Mouse (Mus musculus): Measurements from ENCODE around the gene Tmem47.

The Tmem47 gene

GRCm38 (mm10) chrX:81070210-81070803 lies at the start of gene Tmem47:
TSS of gene Tmem47 (plus strand) at chrX:81070698.
- peak; percentile 29 to 44 for DNase-seq (ENCODE audit: low spot score in 2 of 2)

- peak; percentile 1 to 2 for DNase-seq (ENCODE audit: low spot score in 2 of 2)
These were observed 435 bp downstream of the Tmem47 start for GRCm38 (mm10) chrX:81070804-81071461.

GRCm38 (mm10) chrX:81071746-81072640 lies 1.5 kb downstream of the Tmem47 start:
- DNase-seq (ENCODE audit: low spot score in 2 of 2) = peak in 1 of 2 experiments; percentile 3

- DNase-seq (ENCODE audit: low spot score in 2 of 2) = no peak
These were observed 2.2 kb downstream of the Tmem47 start for GRCm38 (mm10) chrX:81072651-81073050.

GRCm38 (mm10) chrX:81073834-81074233 lies 3.3 kb downstream of the Tmem47 start:
- DNase-seq (ENCODE audit: low spot score in 2 of 2) = no peak

- no peak for DNase-seq (ENCODE audit: low spot score in 2 of 2)
These were observed 8.0 kb downstream of the Tmem47 start for GRCm38 (mm10) chrX:81078522-81078921.

DNA sequence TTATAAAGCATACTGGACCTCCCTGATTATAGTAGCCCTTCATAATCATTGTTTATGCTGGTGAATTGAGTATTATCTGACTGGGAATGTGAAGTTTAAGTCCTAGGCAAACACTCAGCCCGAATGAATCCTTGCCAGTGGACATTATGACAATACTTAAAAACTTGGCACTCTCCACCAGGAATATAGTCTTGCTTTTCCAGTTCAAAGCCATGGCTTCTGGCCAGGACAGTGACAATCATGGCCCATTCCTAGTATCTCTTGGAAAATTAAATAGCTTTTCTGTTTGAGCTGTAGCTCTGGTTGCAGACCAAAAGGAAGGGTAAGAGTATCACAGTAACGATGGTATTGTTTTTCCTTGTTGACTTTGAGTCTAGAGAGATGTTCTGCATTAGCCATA lies 10.5 kb downstream of the Tmem47 start:
- no peak for DNase-seq (ENCODE audit: low spot score in 2 of 2)

- peak; percentile 5 to 6 for DNase-seq (ENCODE audit: low spot score in 2 of 2)
These were observed 14.7 kb downstream of the Tmem47 start for GRCm38 (mm10) chrX:81085025-81085752.

DNA sequence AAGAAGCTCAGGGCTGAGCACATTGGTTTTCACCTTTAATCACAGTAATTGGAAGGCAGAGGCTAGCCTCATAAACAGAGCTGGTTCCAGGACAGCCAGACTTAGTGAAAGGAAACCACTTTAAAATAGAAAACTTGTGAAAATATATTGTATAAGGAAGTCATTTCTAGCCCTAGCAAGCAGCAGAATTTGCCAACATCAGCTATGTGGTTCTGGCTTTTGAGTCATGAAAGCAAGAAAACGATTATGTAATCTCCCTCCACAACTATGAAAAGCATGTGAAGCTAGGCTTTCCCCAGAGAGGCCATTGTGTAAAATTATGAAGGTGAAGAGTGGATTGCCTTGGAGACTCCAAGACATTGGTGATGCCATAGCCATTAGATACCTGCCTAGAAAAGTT lies 76.9 kb downstream of the Tmem47 start:
- DNase-seq (ENCODE audit: low spot score in 2 of 2) = peak in 1 of 2 experiments; percentile 0

Data from right cerebral cortex, postnatal 36 days (tissue).